10 mouse cellular contexts compared by ENCODE assay signal in the genomic region with DNA sequence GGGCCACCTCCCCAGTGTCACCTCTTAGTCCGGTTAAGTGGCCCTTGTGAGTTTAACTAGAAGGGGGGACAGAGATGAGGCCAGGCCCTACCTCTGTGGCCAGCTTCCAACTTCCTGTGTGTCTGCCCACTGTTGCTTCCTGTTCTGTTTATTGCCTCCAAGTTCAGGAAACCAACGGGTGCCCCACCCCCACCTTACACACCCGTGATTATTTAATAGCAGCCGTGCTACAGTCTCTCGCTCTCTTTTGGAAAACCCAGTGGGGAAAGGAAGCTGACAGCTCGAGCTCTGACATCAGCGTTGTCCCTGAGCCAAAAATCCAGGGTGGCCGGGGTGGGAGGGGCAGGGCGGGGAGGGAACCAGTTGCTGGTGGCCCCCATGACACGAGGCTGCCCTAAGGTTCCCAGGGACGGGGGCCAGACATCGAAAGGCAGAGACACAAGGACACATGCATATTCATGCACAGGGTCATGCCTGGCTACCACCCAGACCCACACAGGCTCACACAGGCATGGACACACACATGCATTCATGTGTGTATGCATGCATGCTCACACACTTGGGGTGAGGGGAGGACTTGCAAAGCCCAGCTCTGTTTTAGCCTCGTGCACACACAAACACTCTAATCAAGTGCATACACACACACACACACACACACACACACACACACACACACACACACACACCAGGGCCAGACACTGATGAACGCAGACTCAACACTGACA. TPM values are rescaled to one million over a fixed set of nuclear protein-coding genes. Genes with fewer than 3 reads are reported as not detected.
DNase-seq lines count a peak whose midpoint lies in the region; ATAC-seq lines count a peak whose summit lies in the region.
"Had no signal": no experiment of that assay in that cellular context is flagged by ENCODE, and none has a peak within 500 bp of the region (broad histone marks: within the 10 kb centered on the region; RNA-seq: fewer than 3 reads in every experiment).

No protein-coding gene starts in this region.

- no peaks in the 10 kb centered on the region for H3K9me3 ChIP-seq in forebrain, embryonic 14.5 days (replicated peaks; ENCODE audit: control insufficient read depth, low read length)
- no peaks in the 10 kb centered on the region for H3K9me3 ChIP-seq in forebrain, embryonic 11.5 days (ENCODE audit: control insufficient read depth, low read length)
- no peaks in the 10 kb centered on the region for H3K9me3 ChIP-seq in heart, embryonic 14.5 days (ENCODE audit: control insufficient read depth, low read length)
- no peaks in the 10 kb centered on the region for H3K9me3 ChIP-seq in limb, embryonic 10.5 days (replicated peaks)
- H3K9me3 ChIP-seq in midbrain, embryonic 14.5 days (ENCODE audit: control insufficient read depth, low read length): no peaks in the 10 kb centered on the region

- no peaks in the 10 kb centered on the region for H3K36me3 ChIP-seq in forebrain, embryonic 14.5 days (ENCODE audit: control insufficient read depth, insufficient read depth, low read length)
- no peaks in the 10 kb centered on the region for H3K36me3 ChIP-seq in forebrain, embryonic 11.5 days (ENCODE audit: control insufficient read depth, insufficient read depth, low read length)
- no peaks in the 10 kb centered on the region for H3K36me3 ChIP-seq in heart, embryonic 14.5 days (ENCODE audit: control insufficient read depth, insufficient read depth, low read length)
- no peaks in the 10 kb centered on the region for H3K36me3 ChIP-seq in limb, embryonic 10.5 days
- no peaks in the 10 kb centered on the region for H3K36me3 ChIP-seq in midbrain, embryonic 14.5 days (ENCODE audit: control insufficient read depth, insufficient read depth, low read length)

- H3K4me1 ChIP-seq in forebrain, embryonic 14.5 days (ENCODE audit: control insufficient read depth, insufficient read depth, low read length): peaks cover 11% of the 10 kb centered on the region
- H3K4me1 ChIP-seq in forebrain, embryonic 11.5 days (replicated peaks; ENCODE audit: control insufficient read depth, insufficient read depth, low read length): no peaks in the 10 kb centered on the region
- H3K4me1 ChIP-seq in heart, embryonic 14.5 days (ENCODE audit: control insufficient read depth in 2 of 2, insufficient read depth in 2 of 2, low read length in 2 of 2): peaks cover 32 to 42% of the 10 kb centered on the region in 2 experiments
- H3K4me1 ChIP-seq in limb, embryonic 10.5 days: peaks cover 44% of the 10 kb centered on the region
- H3K4me1 ChIP-seq in midbrain, embryonic 14.5 days (ENCODE audit: control insufficient read depth, insufficient read depth, low read length): no peaks in the 10 kb centered on the region

- ATAC-seq in forebrain, embryonic 14.5 days: peak; percentile 36
- ATAC-seq in forebrain, embryonic 11.5 days (replicated peaks; ENCODE audit: low FRiP score): no peak
- no peak for ATAC-seq in heart, embryonic 14.5 days (ENCODE audit: insufficient number of reproducible peaks, insufficient read depth, low FRiP score, low read depth)
- no peak for ATAC-seq in midbrain, embryonic 14.5 days (ENCODE audit: low FRiP score, low TSS enrichment)
- no peak for ATAC-seq in erythroblast, adult 5-6 weeks (replicated peaks; ENCODE audit: low FRiP score, poor library complexity, severe bottlenecking)

- H3K9ac ChIP-seq in forebrain, embryonic 14.5 days (ENCODE audit: low read length): 0 out of 2 replicates have a peak overlapping the region, but pooled peaks have one; percentile 1
- H3K9ac ChIP-seq in forebrain, embryonic 11.5 days (ENCODE audit: low read length): no peak overlapping the region
- H3K9ac ChIP-seq in heart, embryonic 14.5 days (ENCODE audit: low read length): 0 out of 2 replicates have a peak overlapping the region, but pooled peaks have one; percentile 25
- H3K9ac ChIP-seq in midbrain, embryonic 14.5 days (replicated peaks; ENCODE audit: low read length): no peak overlapping the region

- DNase-seq in forebrain, embryonic 14.5 days (ENCODE audit: low spot score): peak; percentile 71
- DNase-seq in forebrain, embryonic 11.5 days (ENCODE audit: low spot score): no peak
- peak; percentile 44 for DNase-seq in NIH3T3 (ENCODE audit: low read depth)
- DNase-seq in limb, embryonic 10.5 days (ENCODE audit: low spot score): no peak
- peak; percentile 35 for DNase-seq in midbrain, embryonic 14.5 days
- DNase-seq in urinary bladder, postnatal 25 days (ENCODE audit: low spot score): no peak

- WGBS in forebrain, embryonic 14.5 days: 22% methylated on average over 14 of the region's 14 CpGs
- WGBS in forebrain, embryonic 11.5 days: 75% methylated on average over 14 of the region's 14 CpGs
- WGBS in heart, embryonic 14.5 days: 27% methylated on average over 14 of the region's 14 CpGs
- 67% methylated on average over 14 of the region's 14 CpGs for WGBS in limb, embryonic 10.5 days
- WGBS in midbrain, embryonic 14.5 days: 43% methylated on average over 14 of the region's 14 CpGs

- H3K4me3 ChIP-seq in forebrain, embryonic 14.5 days (ENCODE audit: low read depth, low read length): no peak overlapping the region
- H3K4me3 ChIP-seq in forebrain, embryonic 11.5 days (ENCODE audit: low read depth, low read length): no peak overlapping the region
- no peak overlapping the region for H3K4me3 ChIP-seq in heart, embryonic 14.5 days (ENCODE audit: control insufficient read depth in 1 of 2, insufficient read depth in 1 of 2, low read depth in 1 of 2, low read length in 2 of 2)
- no peak overlapping the region for H3K4me3 ChIP-seq in limb, embryonic 10.5 days
- no peak overlapping the region for H3K4me3 ChIP-seq in midbrain, embryonic 14.5 days (replicated peaks; ENCODE audit: low read depth, low read length)

- peaks cover 7% of the 10 kb centered on the region for H3K27me3 ChIP-seq in forebrain, embryonic 14.5 days (replicated peaks; ENCODE audit: control insufficient read depth, insufficient read depth, low read length)
- H3K27me3 ChIP-seq in forebrain, embryonic 11.5 days (ENCODE audit: control insufficient read depth, insufficient read depth, low read length): peaks cover 4% of the 10 kb centered on the region
- peaks cover 15% of the 10 kb centered on the region for H3K27me3 ChIP-seq in heart, embryonic 14.5 days (ENCODE audit: control insufficient read depth, insufficient read depth, low read length)
- peaks cover 30% of the 10 kb centered on the region for H3K27me3 ChIP-seq in limb, embryonic 10.5 days (ENCODE audit: low read depth, poor library complexity, severe bottlenecking)
- peaks cover 10% of the 10 kb centered on the region for H3K27me3 ChIP-seq in midbrain, embryonic 14.5 days (ENCODE audit: control insufficient read depth, insufficient read depth, low read length)
- H3K27me3 ChIP-seq: Patski had no signal

- H3K4me2 ChIP-seq in forebrain, embryonic 14.5 days (ENCODE audit: low read length): peak overlapping the region; percentile 14; the same call in 1 of the 2 replicates
- no peak overlapping the region for H3K4me2 ChIP-seq in forebrain, embryonic 11.5 days (ENCODE audit: low read depth, low read length, severe bottlenecking)
- H3K4me2 ChIP-seq in heart, embryonic 14.5 days (ENCODE audit: low read length): peak overlapping the region; percentile 43
- H3K4me2 ChIP-seq in midbrain, embryonic 14.5 days (ENCODE audit: low read length): no peak overlapping the region

- no peak overlapping the region for H3K27ac ChIP-seq in forebrain, embryonic 14.5 days (ENCODE audit: low read depth, low read length)
- no peak overlapping the region for H3K27ac ChIP-seq in forebrain, embryonic 11.5 days (ENCODE audit: low read depth, low read length)
- H3K27ac ChIP-seq in heart, embryonic 14.5 days (replicated peaks in 1 of 2; ENCODE audit: control insufficient read depth in 1 of 2, insufficient read depth in 1 of 2, low read depth in 2 of 2, low read length in 2 of 2): 0 out of 4 replicates have a peak overlapping the region, but pooled peaks of 1 of the 2 experiments have one; percentile 33
- H3K27ac ChIP-seq in limb, embryonic 10.5 days: peak overlapping the region; percentile 47; the same call in 1 of the 2 replicates
- no peak overlapping the region for H3K27ac ChIP-seq in midbrain, embryonic 14.5 days (replicated peaks; ENCODE audit: low read depth, low read length)

RNA-seq across cellular contexts. Expression of gene Lif, which starts 3.3 kb away (rescaled TPM):
- polyA plus RNA-seq in forebrain, embryonic 14.5 days (2014; fragmentation: Nextera tagmentation; extraction: Ambion mirVana): not detected in 2 replicates
- polyA plus RNA-seq in forebrain, embryonic 11.5 days (2014; fragmentation: Nextera tagmentation; extraction: Ambion mirVana): not detected in 2 replicates
- polyA plus RNA-seq in heart, embryonic 14.5 days (2014; fragmentation: Nextera tagmentation; extraction: Ambion mirVana): 0.24 TPM in 1 of 2 replicates, not detected in the other
- 0.05 and 0.06 TPM in 2 replicates for polyA plus RNA-seq in limb, embryonic 10.5 days (2016; fragmentation: Nextera tagmentation; extraction: Ambion mirVana)
- not detected in 2 replicates for polyA plus RNA-seq in midbrain, embryonic 14.5 days (2014; fragmentation: Nextera tagmentation; extraction: Ambion mirVana)
- not detected in 2 replicates for total RNA-seq in erythroblast, adult 5-6 weeks (2015; ENCODE audit: low replicate concordance)
- total RNA-seq in erythroblast, adult 5-6 weeks (2017; ENCODE audit: low replicate concordance): not detected in 2 replicates

RNA-seq across cellular contexts. Expression of gene Osm, which starts 24.4 kb away (rescaled TPM):
- polyA plus RNA-seq in forebrain, embryonic 14.5 days (2014; fragmentation: Nextera tagmentation; extraction: Ambion mirVana): 0.14 TPM in 1 of 2 replicates, not detected in the other
- polyA plus RNA-seq in forebrain, embryonic 11.5 days (2014; fragmentation: Nextera tagmentation; extraction: Ambion mirVana): not detected in 2 replicates
- not detected in 2 replicates for polyA plus RNA-seq in heart, embryonic 14.5 days (2014; fragmentation: Nextera tagmentation; extraction: Ambion mirVana)
- polyA plus RNA-seq in limb, embryonic 10.5 days (2016; fragmentation: Nextera tagmentation; extraction: Ambion mirVana): not detected in 2 replicates
- polyA plus RNA-seq in midbrain, embryonic 14.5 days (2014; fragmentation: Nextera tagmentation; extraction: Ambion mirVana): 0.12 TPM in 1 of 2 replicates, not detected in the other
- total RNA-seq in erythroblast, adult 5-6 weeks (2015; ENCODE audit: low replicate concordance): 2.1 and 4.4 TPM in 2 replicates
- 2.1 and 6.4 TPM in 2 replicates for total RNA-seq in erythroblast, adult 5-6 weeks (2017; ENCODE audit: low replicate concordance)
- total RNA-seq: layer of hippocampus, postnatal 14 days had no signal
- polyA plus RNA-seq: Patski had no signal

RNA-seq across cellular contexts. Expression of gene Castor1, which starts 42.6 kb away (rescaled TPM):
- polyA plus RNA-seq in forebrain, embryonic 14.5 days (2014; fragmentation: Nextera tagmentation; extraction: Ambion mirVana): 1.6 and 1.8 TPM in 2 replicates
- 2.0 and 2.5 TPM in 2 replicates for polyA plus RNA-seq in forebrain, embryonic 11.5 days (2014; fragmentation: Nextera tagmentation; extraction: Ambion mirVana)
- polyA plus RNA-seq in heart, embryonic 14.5 days (2014; fragmentation: Nextera tagmentation; extraction: Ambion mirVana): 5.7 and 5.9 TPM in 2 replicates
- 1.8 and 2.1 TPM in 2 replicates for polyA plus RNA-seq in limb, embryonic 10.5 days (2016; fragmentation: Nextera tagmentation; extraction: Ambion mirVana)
- polyA plus RNA-seq in midbrain, embryonic 14.5 days (2014; fragmentation: Nextera tagmentation; extraction: Ambion mirVana): 1.6 and 2.1 TPM in 2 replicates
- total RNA-seq in erythroblast, adult 5-6 weeks (2015; ENCODE audit: low replicate concordance): not detected in 2 replicates
- not detected in 2 replicates for total RNA-seq in erythroblast, adult 5-6 weeks (2017; ENCODE audit: low replicate concordance)

Comparison
In these comparisons a context has a peak if more than half of its experiments do, and no peak if none do; other contexts are left out.
1. DNase-seq: peak in forebrain, embryonic 14.5 days (single experiment), NIH3T3 (single experiment) and midbrain, embryonic 14.5 days (single experiment); none in forebrain, embryonic 11.5 days (single experiment), limb, embryonic 10.5 days (single experiment) and urinary bladder, postnatal 25 days (single experiment).
2. H3K4me2 ChIP-seq: peak in forebrain, embryonic 14.5 days (single experiment) and heart, embryonic 14.5 days (single experiment); none in forebrain, embryonic 11.5 days (single experiment) and midbrain, embryonic 14.5 days (single experiment).
3. H3K9ac ChIP-seq: peak in forebrain, embryonic 14.5 days (single experiment) and heart, embryonic 14.5 days (single experiment); none in forebrain, embryonic 11.5 days (single experiment) and midbrain, embryonic 14.5 days (single experiment).